Comparison of ENCODE assay signal across 8 mouse cellular contexts in genomic region chr8:123235520-123236497, GRCm38 (mm10). TPM values are rescaled to one million over a fixed set of nuclear protein-coding genes. Genes with fewer than 3 reads are reported as not detected.
DNase-seq lines count a peak whose midpoint lies in the region; ATAC-seq lines count a peak whose summit lies in the region.

Gene Spata2l, minus strand, starts transcription at chr8:123236233.

- peak within 1 kb of the TSS; percentile 91 for H3K4me2 ChIP-seq in lung, embryonic 16.5 days (ENCODE audit: low read depth, low read length)

- H3K4me3 ChIP-seq in lung, embryonic 16.5 days (ENCODE audit: low read length): peak within 1 kb of the TSS; percentile 68

- peak; percentile 88 for DNase-seq in Muller cell, postnatal 12 days (ENCODE audit: inconsistent ontology term)
- peak; percentile 85 for DNase-seq in cerebellum, adult 9-10 months
- DNase-seq in layer of hippocampus, adult 9-11 months: peak; percentile 90
- peak; percentile 80 for DNase-seq in ovary, adult 18-20 months (ENCODE audit: low spot score)
- DNase-seq in thymus, postnatal 0 days (ENCODE audit: low spot score): peak; percentile 96

- H3K4me1 ChIP-seq in lung, embryonic 16.5 days (replicated peaks; ENCODE audit: control insufficient read depth, insufficient read depth, low read length): peaks cover 8% of the 10 kb centered on the region

- peak; percentile 28 for ATAC-seq in frontal cortex, adult (ENCODE audit: low TSS enrichment)
- ATAC-seq in hematopoietic stem cell, adult 5-6 weeks (replicated peaks in 1 of 2; ENCODE audit: insufficient read depth in 1 of 2, low FRiP score in 2 of 2, low TSS enrichment in 1 of 2, low read depth in 1 of 2, poor library complexity in 2 of 2, severe bottlenecking in 2 of 2): peak; percentile 95 to 96
- ATAC-seq in lung, embryonic 16.5 days (ENCODE audit: low read depth): peak; percentile 92

- no peak within 1 kb of the TSS for H3K27ac ChIP-seq in lung, embryonic 16.5 days (ENCODE audit: low read length)

- no peaks in the 10 kb centered on the region for H3K36me3 ChIP-seq in lung, embryonic 16.5 days (ENCODE audit: control insufficient read depth, insufficient read depth, low read length)

- peak within 1 kb of the TSS; percentile 73 for H3K9ac ChIP-seq in lung, embryonic 16.5 days (ENCODE audit: low read length)

- H3K9me3 ChIP-seq in lung, embryonic 16.5 days (ENCODE audit: control insufficient read depth, low read length): no peaks in the 10 kb centered on the region

- 1% methylated on average over 57 of the region's 57 CpGs for WGBS in lung, embryonic 16.5 days

- H3K27me3 ChIP-seq in lung, embryonic 16.5 days (ENCODE audit: control insufficient read depth, insufficient read depth, low read depth, low read length): peaks cover 3% of the 10 kb centered on the region

RNA-seq across cellular contexts. Expression of gene Spata2l, which starts in this region (rescaled TPM):
- total RNA-seq in hematopoietic stem cell, adult 5-6 weeks (2017): 1.2 and 2.5 TPM in 2 replicates
- 5.7 and 5.8 TPM in 2 replicates for polyA plus RNA-seq in lung, embryonic 16.5 days (2015; fragmentation: Nextera tagmentation; extraction: Ambion mirVana)
- polyA plus RNA-seq in thymus, postnatal 0 days (2015; fragmentation: Nextera tagmentation; extraction: Ambion mirVana): 8.4 and 8.8 TPM in 2 replicates

Comparison
In these comparisons a context has a peak if more than half of its experiments do, and no peak if none do; other contexts are left out.
1. ATAC-seq: peak in every context shown above with its lines; median percentile 96 in hematopoietic stem cell, adult 5-6 weeks; 92 in lung, embryonic 16.5 days; 28 in frontal cortex, adult.